Mouse (Mus musculus): ENCODE data around the gene AI467606.

GRCm38 (mm10) chr7:127137262-127138017 lies 46.3 kb downstream of the AI467606 start, which contains the start of gene Spn:
- no peak for TF ChIP-seq POLR2A (IDR thresholded peaks at IDR 0.05; ENCODE audit: control insufficient read depth, low read depth, low read length)
- no peak for TF ChIP-seq CTCF (IDR thresholded peaks at IDR 0.05; ENCODE audit: control insufficient read depth, insufficient read depth, insufficient replicate concordance, low read depth, low read length)
